Mouse (Mus musculus): Measurements from ENCODE around the gene Cycs.

DNA sequence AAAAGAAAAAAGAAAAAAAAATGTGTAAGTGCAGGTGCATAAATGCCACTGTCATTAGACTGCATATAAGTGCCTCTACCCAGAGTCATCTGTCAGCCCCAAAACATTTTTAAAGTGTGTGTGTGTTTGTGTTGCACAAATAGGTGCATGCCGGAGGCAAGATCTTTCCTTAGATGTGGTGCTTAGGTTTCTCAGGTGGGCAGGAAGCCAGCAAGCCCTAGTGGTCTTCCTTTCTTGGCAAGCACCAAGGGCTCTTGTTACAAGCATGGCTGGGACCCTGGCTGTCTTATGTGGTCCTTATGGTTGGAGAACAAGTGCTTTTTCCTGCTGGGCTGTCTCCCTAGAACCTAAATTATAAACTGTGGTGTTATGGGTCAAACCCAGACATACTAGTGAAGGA lies 5.3 kb upstream of the Cycs start:
- TF ChIP-seq CTCF (IDR thresholded peaks at IDR 0.05 in 2 of 3, conservative IDR thresholded peaks at IDR 0.05 in 1 of 3; ENCODE audit: control insufficient read depth in 1 of 3, insufficient read depth in 1 of 3, low read depth in 2 of 3, low read length in 3 of 3, poor library complexity in 1 of 3, severe bottlenecking in 1 of 3): no peak
- no peak for TF ChIP-seq USF1 (IDR thresholded peaks at IDR 0.05; ENCODE audit: low read depth, low read length)
- no peak for TF ChIP-seq ZNF384 (IDR thresholded peaks at IDR 0.05; ENCODE audit: low read depth, low read length)
- TF ChIP-seq BHLHE40 (IDR thresholded peaks at IDR 0.05; ENCODE audit: borderline replicate concordance, low read depth, low read length): no peak
- no peak for TF ChIP-seq POLR2A (IDR thresholded peaks at IDR 0.05; ENCODE audit: control insufficient read depth in 1 of 2, insufficient read depth in 1 of 2, low read depth in 1 of 2, low read length in 2 of 2, poor library complexity in 1 of 2)
- TF ChIP-seq ZKSCAN1 (IDR thresholded peaks at IDR 0.05; ENCODE audit: low read depth, low read length): no peak
- TF ChIP-seq EP300 (IDR thresholded peaks at IDR 0.05; ENCODE audit: low read depth in 1 of 2, low read length in 2 of 2): no peak
- no peak for TF ChIP-seq ZC3H11A (IDR thresholded peaks at IDR 0.05; ENCODE audit: low read depth, low read length)
- TF ChIP-seq NELFE (IDR thresholded peaks at IDR 0.05; ENCODE audit: low read depth, low read length): no peak
- no peak for TF ChIP-seq CHD1 (IDR thresholded peaks at IDR 0.05; ENCODE audit: low read depth, low read length)
- TF ChIP-seq RCOR1 (IDR thresholded peaks at IDR 0.05; ENCODE audit: low read depth, low read length): no peak
- no peak for TF ChIP-seq TAL1 (IDR thresholded peaks at IDR 0.05; ENCODE audit: low read length)
- no peak for TF ChIP-seq TCF12 (IDR thresholded peaks at IDR 0.05; ENCODE audit: low read depth, low read length)
- no peak for TF ChIP-seq MYC (IDR thresholded peaks at IDR 0.05; ENCODE audit: low read depth, low read length)
